ENCODE assay signal across 15 mouse cellular contexts in the genomic region with DNA sequence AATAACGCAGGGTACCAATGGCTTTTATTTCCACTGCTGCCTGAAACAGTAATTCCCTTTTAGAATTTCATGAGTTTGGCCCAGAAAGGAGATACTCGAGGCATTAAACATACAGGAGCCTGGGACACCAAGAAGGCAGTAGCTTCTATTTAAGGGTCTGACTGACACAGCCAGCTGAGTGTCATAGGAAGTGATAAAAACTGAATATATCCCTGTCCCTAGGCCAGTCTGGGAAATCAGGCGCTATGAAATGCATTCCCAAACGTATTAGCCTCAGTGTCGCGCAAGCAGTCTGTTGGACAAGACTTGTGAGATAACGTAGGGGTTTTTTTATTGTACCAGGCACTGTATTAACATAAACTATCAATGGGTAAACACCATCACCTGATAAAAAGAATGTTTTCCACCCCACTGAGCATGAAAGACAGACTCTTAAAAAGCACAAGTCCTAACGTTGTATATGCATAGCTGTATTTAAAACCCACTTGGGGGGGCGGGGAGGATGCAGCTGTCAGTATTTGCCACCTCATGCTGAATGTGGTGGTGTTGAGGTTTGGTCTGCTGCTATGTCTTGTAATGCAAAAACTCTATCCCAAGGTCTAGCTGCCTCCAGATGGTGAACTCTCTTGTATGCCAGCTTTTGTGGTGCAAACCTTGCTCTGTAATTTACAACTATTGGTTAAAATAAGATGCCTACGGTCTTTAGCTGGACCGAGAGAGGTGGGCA. TPM values are rescaled to one million over a fixed set of nuclear protein-coding genes. Genes with fewer than 3 reads are reported as not detected.
DNase-seq lines count a peak whose midpoint lies in the region; ATAC-seq and TF ChIP-seq lines count a peak whose summit lies in the region.
"Had no signal": no experiment of that assay in that cellular context is flagged by ENCODE, and none has a peak within 500 bp of the region (broad histone marks: within the 10 kb centered on the region; RNA-seq: fewer than 3 reads in every experiment).

No protein-coding gene starts in this region.

- H3K4me3 ChIP-seq in gastrocnemius, adult 2 months: peak overlapping the region; percentile 63
- no peak overlapping the region for H3K4me3 ChIP-seq in intestine, embryonic 15.5 days (replicated peaks)
- no peak overlapping the region for H3K4me3 ChIP-seq in intestine, embryonic 16.5 days (ENCODE audit: low read length)
- no peak overlapping the region for H3K4me3 ChIP-seq in C2C12 (ENCODE audit: insufficient read depth, poor library complexity, severe bottlenecking)
- no peak overlapping the region for H3K4me3 ChIP-seq in limb, embryonic 14.5 days (replicated peaks; ENCODE audit: low read length)

- H3K27ac ChIP-seq in gastrocnemius, adult 2 months: peak overlapping the region; percentile 88
- H3K27ac ChIP-seq in intestine, embryonic 15.5 days: 0 out of 2 replicates have a peak overlapping the region, but pooled peaks have one; percentile 7
- no peak overlapping the region; the same call in 1 of the 2 replicates for H3K27ac ChIP-seq in intestine, embryonic 16.5 days (ENCODE audit: low read length)
- H3K27ac ChIP-seq in limb, embryonic 14.5 days (replicated peaks; ENCODE audit: low read depth, low read length): no peak overlapping the region

- TF ChIP-seq POLR2A in limb, embryonic 14.5 days (IDR thresholded peaks at IDR 0.05; ENCODE audit: borderline replicate concordance, extremely low read depth, insufficient read depth, insufficient read length): no peak

- H3ac ChIP-seq in C2C12 (ENCODE audit: control insufficient read depth, insufficient read length, low read depth): no peak overlapping the region

- no peaks in the 10 kb centered on the region for H3K79me3 ChIP-seq in C2C12 (ENCODE audit: low read depth)

- no peaks in the 10 kb centered on the region for H3K36me3 ChIP-seq in intestine, embryonic 15.5 days
- no peaks in the 10 kb centered on the region for H3K36me3 ChIP-seq in intestine, embryonic 16.5 days (ENCODE audit: control insufficient read depth, insufficient read depth, low read length)
- no peaks in the 10 kb centered on the region for H3K36me3 ChIP-seq in C2C12 (ENCODE audit: control insufficient read depth, insufficient read depth)
- no peaks in the 10 kb centered on the region for H3K36me3 ChIP-seq in limb, embryonic 14.5 days (ENCODE audit: control insufficient read depth, insufficient read depth, low read length)

- H3K4me2 ChIP-seq in intestine, embryonic 15.5 days (replicated peaks): no peak overlapping the region
- no peak overlapping the region for H3K4me2 ChIP-seq in intestine, embryonic 16.5 days (ENCODE audit: low read depth, low read length)
- H3K4me2 ChIP-seq in limb, embryonic 14.5 days (replicated peaks; ENCODE audit: low read depth, low read length, severe bottlenecking): no peak overlapping the region

- DNase-seq in gastrocnemius, adult 2 months: peak; percentile 37
- DNase-seq in gastrocnemius, postnatal 36 days: no peak
- DNase-seq in limb, embryonic 14.5 days (ENCODE audit: low spot score): no peak
- no peak for DNase-seq in adrenal gland, postnatal 10 days
- DNase-seq in adrenal gland, postnatal 4 days (ENCODE audit: low spot score in 2 of 2): no peak
- DNase-seq: adrenal gland, postnatal 36 days; lung, adult 2 months; right cerebral cortex, postnatal 14 days; thymus, adult 2 months had no signal

- TF ChIP-seq CTCF in gastrocnemius, adult 2 months (IDR thresholded peaks at IDR 0.05): no peak
- TF ChIP-seq CTCF in C2C12 (IDR thresholded peaks at IDR 0.05; ENCODE audit: control insufficient read depth, insufficient read depth, insufficient read length): no peak

- H3K9me3 ChIP-seq in intestine, embryonic 15.5 days: no peaks in the 10 kb centered on the region
- no peaks in the 10 kb centered on the region for H3K9me3 ChIP-seq in intestine, embryonic 16.5 days (ENCODE audit: control insufficient read depth, low read length)
- no peaks in the 10 kb centered on the region for H3K9me3 ChIP-seq in limb, embryonic 14.5 days (ENCODE audit: control insufficient read depth, low read length)

- no peaks in the 10 kb centered on the region for H3K79me2 ChIP-seq in C2C12 (ENCODE audit: control insufficient read depth, insufficient read depth)

- H3K27me3 ChIP-seq in intestine, embryonic 15.5 days (replicated peaks): no peaks in the 10 kb centered on the region
- H3K27me3 ChIP-seq in intestine, embryonic 16.5 days (replicated peaks; ENCODE audit: control insufficient read depth, insufficient read depth, low read length): no peaks in the 10 kb centered on the region
- H3K27me3 ChIP-seq in C2C12 (ENCODE audit: control insufficient read depth, insufficient read depth, insufficient read length): no peaks in the 10 kb centered on the region
- no peaks in the 10 kb centered on the region for H3K27me3 ChIP-seq in limb, embryonic 14.5 days (ENCODE audit: control insufficient read depth, insufficient read depth, low read length)

- ATAC-seq in intestine, embryonic 15.5 days: no peak
- ATAC-seq in intestine, embryonic 16.5 days: no peak
- ATAC-seq in limb, embryonic 14.5 days (ENCODE audit: low FRiP score, low read depth): peak; percentile 69

- H3K4me1 ChIP-seq in intestine, embryonic 15.5 days (replicated peaks): peaks cover 13% of the 10 kb centered on the region; the same call in 1 of the 2 replicates
- peaks cover 29% of the 10 kb centered on the region for H3K4me1 ChIP-seq in intestine, embryonic 16.5 days (ENCODE audit: control insufficient read depth, insufficient read depth, low read length)
- H3K4me1 ChIP-seq in limb, embryonic 14.5 days (ENCODE audit: control insufficient read depth, insufficient read depth, low read length): no peaks in the 10 kb centered on the region

- WGBS in intestine, embryonic 15.5 days: 53% methylated on average over 11 of the region's 11 CpGs
- WGBS in intestine, embryonic 16.5 days: 46% methylated on average over 11 of the region's 11 CpGs
- 67% methylated on average over 11 of the region's 11 CpGs for WGBS in limb, embryonic 14.5 days

- intact Hi-C loops in gastrocnemius, adult 2 months (cut with DNase I): no loop called here
- intact Hi-C loops in gastrocnemius, postnatal 36 days (cut with DNase I): no loop called here

- H3K9ac ChIP-seq in intestine, embryonic 15.5 days: no peak overlapping the region
- H3K9ac ChIP-seq in intestine, embryonic 16.5 days (ENCODE audit: low read depth, low read length): no peak overlapping the region
- H3K9ac ChIP-seq in limb, embryonic 14.5 days (ENCODE audit: low read depth, low read length, severe bottlenecking): no peak overlapping the region

TF ChIP-seq in C2C12, 6 proteins besides CTCF, POLR2A, EP300 and RAD21:
- TF ChIP-seq MYOD1 (IDR thresholded peaks at IDR 0.05; ENCODE audit: control insufficient read depth, insufficient read length, low read depth) (peak; percentile 91), MAX (IDR thresholded peaks at IDR 0.05) (no peak)

RNA-seq across cellular contexts. Expression of a gene that starts 6.4 kb away (rescaled TPM):
- total RNA-seq in gastrocnemius, adult 2 months (2021): 100 to 1,000 TPM in 1 of 2 experiments, 10 to 100 TPM in 1; 69.0 to 124 TPM
- total RNA-seq in gastrocnemius, postnatal 36 days (2021): 100 to 1,000 TPM in 1 of 2 experiments, 10 to 100 TPM in 1; 89.3 to 133 TPM
- polyA plus RNA-seq in intestine, embryonic 15.5 days (2015; fragmentation: Nextera tagmentation; extraction: Ambion mirVana): 23.5 and 24.5 TPM in 2 replicates
- 21.5 and 25.5 TPM in 2 replicates for polyA plus RNA-seq in intestine, embryonic 16.5 days (2015; fragmentation: Nextera tagmentation; extraction: Ambion mirVana)
- 7.0 TPM for polyA plus RNA-seq in C2C12 (2012; fragmentation: generic; extraction: Trizol)
- 15.9 and 19.1 TPM in 2 replicates for polyA plus RNA-seq in limb, embryonic 14.5 days (2012; rRNA removed)
- 16.0 and 18.2 TPM in 2 replicates for polyA plus RNA-seq in limb, embryonic 14.5 days (2014; fragmentation: Nextera tagmentation; extraction: Ambion mirVana)
- 100 to 1,000 TPM; 174 to 215 TPM for total RNA-seq in adrenal gland, postnatal 10 days (2021)
- total RNA-seq in adrenal gland, postnatal 4 days (2021): 100 to 1,000 TPM; 192 to 213 TPM

RNA-seq across cellular contexts. Expression of a gene that starts 59.9 kb away (rescaled TPM):
- total RNA-seq in gastrocnemius, adult 2 months (2021): not detected
- under 1 TPM in 1 of 2 experiments, not detected in 1; 0.18 TPM for total RNA-seq in gastrocnemius, postnatal 36 days (2021)
- polyA plus RNA-seq in intestine, embryonic 15.5 days (2015; fragmentation: Nextera tagmentation; extraction: Ambion mirVana): 0.08 and 0.11 TPM in 2 replicates
- polyA plus RNA-seq in intestine, embryonic 16.5 days (2015; fragmentation: Nextera tagmentation; extraction: Ambion mirVana): 0.18 TPM in 1 of 2 replicates, not detected in the other
- polyA plus RNA-seq in C2C12 (2012; fragmentation: generic; extraction: Trizol): not detected
- polyA plus RNA-seq in limb, embryonic 14.5 days (2012; rRNA removed): not detected in 2 replicates
- 0.11 TPM in 1 of 2 replicates, not detected in the other for polyA plus RNA-seq in limb, embryonic 14.5 days (2014; fragmentation: Nextera tagmentation; extraction: Ambion mirVana)
- total RNA-seq in adrenal gland, postnatal 10 days (2021): under 1 TPM; 0.45 to 0.55 TPM
- total RNA-seq in adrenal gland, postnatal 4 days (2021): under 1 TPM; 0.31 to 0.42 TPM
- total RNA-seq: granulocyte monocyte progenitor cell, adult 5-6 weeks; megakaryocyte, adult 5-6 weeks had no signal
- polyA plus RNA-seq: kidney, embryonic 16.5 days had no signal

Comparison
In these comparisons a context has a peak if more than half of its experiments do, and no peak if none do; other contexts are left out.
1. H3K27ac ChIP-seq: peak in gastrocnemius, adult 2 months (single experiment) and intestine, embryonic 15.5 days (single experiment); none in intestine, embryonic 16.5 days (single experiment) and limb, embryonic 14.5 days (single experiment).